Mouse (Mus musculus) erythroblast, embryonic 14.5 days (primary cell): ENCODE measurements around the gene S1pr3.

Source experiments
- GATA1 ChIP-seq: IDR thresholded peaks from 2 replicates; pipeline ENCODE4 v1.6.1; 2012; ENCODE audit warnings: low read length, inconsistent platforms, mixed read lengths
- TAL1 ChIP-seq: IDR thresholded peaks from 3 replicates; pipeline ENCODE4 v1.6.1; 2012; ENCODE audit warnings: low read length, inconsistent platforms, mixed read lengths

- TF ChIP-seq TAL1 (no peak), GATA1 (no peak)
Observed at GRCm38 (mm10) chr13:51390398-51390797, 18.0 kb upstream of the S1pr3 start.
